Comparison of ENCODE assay signal across 15 mouse cellular contexts in the genomic region with DNA sequence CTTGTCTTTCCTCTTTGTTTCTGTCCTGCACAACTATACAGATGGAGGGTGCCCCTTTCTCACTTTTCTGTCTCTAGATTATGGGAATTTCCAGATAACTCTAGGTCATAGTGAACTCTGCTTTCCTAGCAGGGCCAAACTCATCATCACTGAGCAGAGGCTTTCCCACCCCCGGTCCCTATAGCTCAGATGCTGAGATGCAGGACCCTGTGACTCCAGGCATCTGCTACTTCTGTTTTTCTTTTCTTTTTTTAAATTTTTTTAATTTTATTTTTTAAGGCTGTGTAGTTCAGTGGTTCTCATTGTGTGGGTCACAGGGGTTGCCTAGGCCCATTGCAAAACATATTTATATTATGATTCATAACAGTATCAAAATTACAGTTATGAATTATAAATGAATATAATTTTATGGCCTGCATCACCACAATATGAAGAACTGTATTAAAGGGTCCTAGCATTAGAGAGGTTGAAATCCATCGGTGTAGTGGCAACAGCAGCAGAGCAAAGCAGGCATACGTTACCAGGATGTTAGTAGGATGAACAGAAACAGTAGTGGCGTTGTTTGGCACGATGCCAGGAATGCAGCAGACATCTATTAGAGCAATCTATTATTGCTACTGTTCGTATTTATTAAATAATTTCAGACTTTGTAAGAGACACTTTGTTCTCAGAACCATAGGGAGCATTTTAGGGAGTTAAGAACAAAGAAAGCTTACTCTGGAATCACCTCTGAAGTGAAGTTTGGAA.
A peak's percentile ranks its signal among the peaks of the same experiment; 100 is the strongest.
DNase-seq lines count a peak whose midpoint lies in the region; ATAC-seq and TF ChIP-seq lines count a peak whose summit lies in the region.
"Had no signal": no experiment of that assay in that cellular context is flagged by ENCODE, and none has a peak within 500 bp of the region (broad histone marks: within the 10 kb centered on the region; RNA-seq: fewer than 3 reads in every experiment).

No protein-coding gene starts in this region.

- H3K27me3 ChIP-seq in heart, embryonic 10.5 days (ENCODE audit: insufficient read depth, poor library complexity, severe bottlenecking), result no peaks in the 10 kb centered on the region
- H3K27me3 ChIP-seq in lung, embryonic 14.5 days (ENCODE audit: insufficient read depth, low read length), result no peaks in the 10 kb centered on the region
- no peaks in the 10 kb centered on the region for H3K27me3 ChIP-seq in hindbrain, embryonic 14.5 days (ENCODE audit: control insufficient read depth, insufficient read depth, low read length)
- H3K27me3 ChIP-seq: embryonic facial prominence, embryonic 12.5 days had no signal

- no peaks in the 10 kb centered on the region for H3K4me1 ChIP-seq in heart, embryonic 10.5 days
- no peaks in the 10 kb centered on the region for H3K4me1 ChIP-seq in lung, embryonic 14.5 days (ENCODE audit: insufficient read depth)
- H3K4me1 ChIP-seq in hindbrain, embryonic 14.5 days (replicated peaks; ENCODE audit: control insufficient read depth, insufficient read depth, low read length), result no peaks in the 10 kb centered on the region; the same call in 1 of the 2 replicates
- H3K4me1 ChIP-seq: embryonic facial prominence, embryonic 12.5 days had no signal

- H3K9me3 ChIP-seq in heart, embryonic 10.5 days, result no peaks in the 10 kb centered on the region
- H3K9me3 ChIP-seq in lung, embryonic 14.5 days (ENCODE audit: low read depth, low read length), result no peaks in the 10 kb centered on the region
- H3K9me3 ChIP-seq in hindbrain, embryonic 14.5 days (ENCODE audit: control insufficient read depth, low read length), result no peaks in the 10 kb centered on the region
- H3K9me3 ChIP-seq: embryonic facial prominence, embryonic 12.5 days had no signal

- H3K36me3 ChIP-seq in heart, embryonic 10.5 days, result no peaks in the 10 kb centered on the region
- H3K36me3 ChIP-seq in lung, embryonic 14.5 days (ENCODE audit: insufficient read depth), result no peaks in the 10 kb centered on the region
- H3K36me3 ChIP-seq in hindbrain, embryonic 14.5 days (replicated peaks; ENCODE audit: control insufficient read depth, insufficient read depth), result no peaks in the 10 kb centered on the region
- H3K36me3 ChIP-seq: embryonic facial prominence, embryonic 12.5 days had no signal

- no peak overlapping the region for H3K4me2 ChIP-seq in lung, embryonic 14.5 days
- H3K4me2 ChIP-seq in hindbrain, embryonic 14.5 days (replicated peaks), result no peak overlapping the region
- H3K4me2 ChIP-seq: embryonic facial prominence, embryonic 12.5 days had no signal

- no peak for ATAC-seq in lung, embryonic 14.5 days (ENCODE audit: insufficient read depth)
- no peak for ATAC-seq in hindbrain, embryonic 14.5 days (ENCODE audit: low FRiP score)
- no peak for ATAC-seq in granulocyte monocyte progenitor cell, adult 5-6 weeks (replicated peaks; ENCODE audit: poor library complexity, severe bottlenecking)
- ATAC-seq: liver, postnatal 0 days had no signal

- DNase-seq in heart, postnatal 4 days, result peak; percentile 17
- no peak for DNase-seq in heart, embryonic 10.5 days (ENCODE audit: low spot score)
- peak; percentile 54 for DNase-seq in lung, embryonic 14.5 days
- no peak for DNase-seq in lung, postnatal 10 days
- peak; percentile 40 for DNase-seq in NIH3T3 (ENCODE audit: low read depth)
- peak; percentile 54 for DNase-seq in hindbrain, embryonic 14.5 days (ENCODE audit: low spot score)
- DNase-seq in layer of hippocampus, postnatal 10 days (ENCODE audit: low spot score in 2 of 2), result no peak
- DNase-seq: gastrocnemius, postnatal 10 days; kidney, adult 8-10 months; liver, postnatal 0 days; thymus, postnatal 14 days had no signal

- no peak overlapping the region for H3K4me3 ChIP-seq in heart, embryonic 10.5 days
- no peak overlapping the region for H3K4me3 ChIP-seq in lung, embryonic 14.5 days (ENCODE audit: low read depth, low read length)
- no peak overlapping the region for H3K4me3 ChIP-seq in hindbrain, embryonic 14.5 days (replicated peaks; ENCODE audit: low read length)
- H3K4me3 ChIP-seq: embryonic facial prominence, embryonic 12.5 days; myocyte had no signal

- 68% methylated on average over 6 of the region's 6 CpGs for WGBS in heart, embryonic 10.5 days
- WGBS in lung, embryonic 14.5 days, result 45% methylated on average over 6 of the region's 6 CpGs
- 43% methylated on average over 6 of the region's 6 CpGs for WGBS in hindbrain, embryonic 14.5 days

- TF ChIP-seq CTCF in lung, embryonic 14.5 days (IDR thresholded peaks at IDR 0.05; ENCODE audit: low read depth), result no peak

- no peak overlapping the region for H3K27ac ChIP-seq in heart, embryonic 10.5 days
- H3K27ac ChIP-seq in lung, embryonic 14.5 days (ENCODE audit: low read depth), result no peak overlapping the region
- H3K27ac ChIP-seq in hindbrain, embryonic 14.5 days, result no peak overlapping the region
- H3K27ac ChIP-seq: embryonic facial prominence, embryonic 12.5 days; macrophage had no signal

- no peak overlapping the region for H3K9ac ChIP-seq in lung, embryonic 14.5 days
- H3K9ac ChIP-seq in hindbrain, embryonic 14.5 days, result no peak overlapping the region
- H3K9ac ChIP-seq: embryonic facial prominence, embryonic 12.5 days; liver, postnatal 0 days had no signal

Comparison
In these comparisons a context has a peak if more than half of its experiments do, and no peak if none do; other contexts are left out.
1. DNase-seq: peak in heart, postnatal 4 days (single experiment), lung, embryonic 14.5 days (single experiment), NIH3T3 (single experiment) and hindbrain, embryonic 14.5 days (single experiment); none in heart, embryonic 10.5 days (single experiment), lung, postnatal 10 days (single experiment) and layer of hippocampus, postnatal 10 days (0 of 2).